Mouse (Mus musculus) ES-E14 (cell line): Measurements from ENCODE around the gene Mindy2.

Experiments used
- MAFK ChIP-seq: IDR thresholded peaks from 2 replicates; pipeline ENCODE4 v1.6.1; 2014; ENCODE audit warnings: mild to moderate bottlenecking, low read depth, low read length, inconsistent platforms; ENCODE audit not compliant: insufficient read depth
- ZNF384 ChIP-seq: IDR thresholded peaks from 2 replicates; pipeline ENCODE4 v1.6.1; 2012; ENCODE audit warnings: low read depth, low read length, inconsistent platforms

DNA sequence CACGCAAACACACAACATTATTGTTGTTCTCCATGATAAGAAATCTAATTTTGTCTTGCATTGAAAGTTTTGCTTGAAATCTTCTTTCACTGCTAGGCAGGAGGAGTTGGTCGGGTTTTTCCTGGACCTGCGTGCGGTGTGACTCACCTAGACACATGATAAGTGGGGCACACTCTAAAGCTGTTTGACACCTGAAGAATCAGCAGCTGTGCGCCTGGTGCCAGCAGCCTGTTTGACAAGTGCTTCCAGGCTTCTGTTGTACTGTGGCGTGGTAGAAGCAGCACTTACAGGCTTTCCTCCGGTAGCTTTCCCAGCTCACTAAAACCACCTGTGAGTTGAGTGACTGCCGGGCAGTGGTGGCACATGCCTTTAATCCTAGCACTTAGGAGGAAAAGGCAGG lies 86.6 kb downstream of the Mindy2 start:
- TF ChIP-seq MAFK = no peak
- no peak for TF ChIP-seq ZNF384
